Mouse (Mus musculus) heart, adult 2 months (tissue): ENCODE measurements at regions not wholly inside any gene's neighbourhood (a gene's known extent, or its start where the extent isn't known, plus 50 kb on each side); places are given as distances from the start of the nearest gene placed in this dataset.

Source experiments
- CTCF ChIP-seq: fragments of 200-600 bp; IDR thresholded peaks from 2 replicates; pipeline ENCODE4 v1.8.1; 2022; ENCODE audit warnings: antibody characterized with exemption, mild to moderate bottlenecking, moderate library complexity
- EP300 ChIP-seq: fragments of 200-500 bp; IDR thresholded peaks from 2 replicates; pipeline ENCODE4 v1.6.1; 2011; ENCODE audit warnings: low read depth, low read length, control low read depth; ENCODE audit not compliant: insufficient read depth
- POLR2A ChIP-seq: fragments of 200-500 bp; IDR thresholded peaks from 2 replicates; pipeline ENCODE4 v1.6.1; 2011; ENCODE audit warnings: mild to moderate bottlenecking, low read depth, low read length, control low read depth; ENCODE audit not compliant: insufficient read depth

DNA sequence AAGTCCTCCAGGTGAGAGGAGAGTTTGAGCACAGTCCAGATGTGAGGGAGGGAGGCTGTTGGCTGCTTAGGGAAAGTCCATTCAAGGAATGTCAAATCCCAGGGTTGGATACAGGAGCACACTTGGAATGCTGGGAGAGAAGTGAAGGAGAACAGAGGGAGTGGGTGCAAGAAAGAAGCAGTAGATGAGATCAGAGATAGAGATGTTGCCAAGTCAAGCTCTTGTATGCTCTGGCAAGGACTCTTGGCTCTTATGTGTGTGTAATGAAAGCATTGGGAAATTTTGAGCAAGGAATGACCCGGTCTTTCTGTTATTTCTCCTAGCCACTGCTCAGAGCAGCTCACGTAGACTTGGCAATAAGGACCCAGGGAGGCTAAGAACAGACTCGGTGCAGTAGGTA lies 488.6 kb downstream of the Adgrl2 start:
- TF ChIP-seq CTCF (no peak), POLR2A (no peak), EP300 (no peak)
